Mouse (Mus musculus) bone marrow, adult 2 months (tissue): ENCODE data around the gene 2410004B18Rik. TPM values are rescaled to one million over a fixed set of nuclear protein-coding genes. Genes with fewer than 3 reads are reported as not detected.

ENCODE experiments used
- H3K27ac ChIP-seq: fragments of 200-500 bp; 2 replicates; pipeline ENCODE4 v1.5.1; 2012; ENCODE audit warnings: low read depth, mild to moderate bottlenecking, control low read depth, inconsistent platforms, low read length; ENCODE audit not compliant: control insufficient read depth, poor library complexity, insufficient read depth
- H3K4me1 ChIP-seq: fragments of 200-500 bp; 2 replicates; pipeline ENCODE4 v1.6.1; 2011; ENCODE audit warnings: low read length; ENCODE audit not compliant: control insufficient read depth, insufficient read depth
- H3K4me3 ChIP-seq: fragments of 200-500 bp; replicated peaks from 2 replicates; pipeline ENCODE3; 2011; ENCODE audit warnings: mild to moderate bottlenecking, low read depth, low read length, control low read depth; ENCODE audit not compliant: control insufficient read depth
- CTCF ChIP-seq: fragments of 200-500 bp; IDR thresholded peaks from 2 replicates; pipeline ENCODE4 v1.5.1; 2011; ENCODE audit warnings: low read length, control low read depth; ENCODE audit not compliant: control insufficient read depth, insufficient read depth
- POLR2A ChIP-seq: fragments of 200-500 bp; IDR thresholded peaks from 2 replicates; pipeline ENCODE4 v1.6.1; 2011; ENCODE audit warnings: low read depth, mild to moderate bottlenecking, control low read depth, low read length, borderline replicate concordance; ENCODE audit not compliant: control insufficient read depth
- WGBS: fragments of 180-500 bp; shearing (Covaris S2); methylation state at CpG from one replicate; pipeline ENCODE4 v1.1.7; 2018; 5-methylcytosine and 5-hydroxymethylcytosine counted together
- polyA plus RNA-seq: library from polyadenylated mRNA; stranded (reverse); fragments of >200 nt; gene quantifications from 2 replicates; pipeline ENCODE4 v1.2.4, GENCODE M21; 2011; ENCODE audit warnings: low replicate concordance; ENCODE audit not compliant: missing spikeins, insufficient read depth, insufficient read length

Gene 2410004B18Rik
- polyA plus RNA-seq, 1 experiment: 34.3 TPM

GRCm38 (mm10) chr3:145987268-145987969, 49.6 kb downstream of the 2410004B18Rik start, which contains the start of gene Syde2:
Gene Syde2, plus strand, starts transcription at chr3:145987870.
- Histone ChIP-seq H3K27ac (peak within 1 kb of the TSS; percentile 55; the same call in 1 of the 2 replicates), H3K4me1 (no peaks in the 10 kb centered on the region; the same call in 1 of the 2 replicates), H3K4me3 (peak within 1 kb of the TSS; percentile 48)
- WGBS: under 1% methylated on average over 64 of the region's 65 CpGs
- TF ChIP-seq CTCF: no peak
- no peak for TF ChIP-seq POLR2A

- Histone ChIP-seq H3K4me3 (peak overlapping the region; percentile 1), H3K4me1 (no peaks in the 10 kb centered on the region; the same call in 1 of the 2 replicates)
Observed at GRCm38 (mm10) chr3:145987970-145988683, 50.3 kb downstream of the 2410004B18Rik start.

GRCm38 (mm10) chr3:145988684-145989575, 51.1 kb downstream of the 2410004B18Rik start:
- Histone ChIP-seq H3K27ac (no peak overlapping the region), H3K4me1 (no peaks in the 10 kb centered on the region; the same call in 1 of the 2 replicates), H3K4me3 (peak overlapping the region; percentile 1)
- TF ChIP-seq CTCF: no peak
- no peak for TF ChIP-seq POLR2A
- WGBS: 1% methylated on average over 45 of the region's 45 CpGs

More at GRCm38 (mm10) chr3:145987970-145988683, 50.3 kb downstream of the 2410004B18Rik start:
- TF ChIP-seq CTCF (no peak), POLR2A (peak; percentile 18; the same call in 1 of the 2 replicates)
- H3K27ac ChIP-seq: peak overlapping the region; percentile 55; the same call in 1 of the 2 replicates
- WGBS: under 1% methylated on average over 101 of the region's 101 CpGs

GRCm38 (mm10) chr3:145989576-145990081, 51.8 kb downstream of the 2410004B18Rik start:
- WGBS: 23% methylated on average over 11 of the region's 11 CpGs
- TF ChIP-seq POLR2A: no peak
- TF ChIP-seq CTCF: no peak
- H3K27ac ChIP-seq: no peak overlapping the region
- no peak overlapping the region for H3K4me3 ChIP-seq
- no peaks in the 10 kb centered on the region; the same call in 1 of the 2 replicates for H3K4me1 ChIP-seq

GRCm38 (mm10) chr3:145991130-145991529, 53.3 kb downstream of the 2410004B18Rik start:
- no peak overlapping the region for H3K27ac ChIP-seq
- no peak overlapping the region for H3K4me3 ChIP-seq
- H3K4me1 ChIP-seq: no peaks in the 10 kb centered on the region
- TF ChIP-seq CTCF (no peak), POLR2A (no peak)
- WGBS: 89% methylated on average over 13 of the region's 13 CpGs

- no peak overlapping the region for H3K27ac ChIP-seq
- no peak overlapping the region for H3K4me3 ChIP-seq
- WGBS: 80% methylated on average over 10 of the region's 10 CpGs
- no peak for TF ChIP-seq POLR2A
- no peak for TF ChIP-seq CTCF
- no peaks in the 10 kb centered on the region for H3K4me1 ChIP-seq
Observed at GRCm38 (mm10) chr3:145991976-145992730, 54.3 kb downstream of the 2410004B18Rik start.

GRCm38 (mm10) chr3:145992796-145993195, 55.0 kb downstream of the 2410004B18Rik start:
- Histone ChIP-seq H3K4me1 (no peaks in the 10 kb centered on the region), H3K4me3 (no peak overlapping the region), H3K27ac (no peak overlapping the region)
- WGBS: 75% methylated on average over 10 of the region's 10 CpGs
- TF ChIP-seq POLR2A (no peak), CTCF (no peak)
